Mouse (Mus musculus) layer of hippocampus, adult 18-20 months (tissue): ENCODE results near the gene Gpc1. TPM values are rescaled to one million over a fixed set of nuclear protein-coding genes. Genes with fewer than 3 reads are reported as not detected.

Experiments used
- DNase-seq, 2 experiments: peaks; one replicate each; pipeline ENCODE4 v3.0.0; 2022; ENCODE audit warnings: low spot score in 2 of 2
- long read RNA-seq: library from polyadenylated mRNA; stranded (forward); transcript quantifications from one replicate; pipeline ENCODE4 v2.0.0, GENCODE M21; 2021
- total RNA-seq, 2 experiments: library from RNA; stranded (reverse); gene quantifications; 2 replicates each; pipeline ENCODE4 v1.2.3; 2021

The Gpc1 gene
- total RNA-seq: 100 to 1,000 TPM; 136 to 139 TPM
- long read RNA-seq, full-length matches to known transcripts: 268 of 311 reads
- long read RNA-seq, partial matches to known transcripts: 36 of 311 reads
- long read RNA-seq, other reads (novel, unspliced or antisense): 7 of 311 reads

GRCm38 (mm10) chr1:92831188-92832001, at the start of gene Gpc1:
Gpc1 (plus strand) TSS chr1:92831645.
- DNase-seq: peak; percentile 81 to 94

- DNase-seq: peak in 1 of 2 experiments; percentile 29
Observed at GRCm38 (mm10) chr1:92781862-92782261, 49.6 kb upstream of the Gpc1 start.

GRCm38 (mm10) chr1:92782587-92782986, 48.9 kb upstream of the Gpc1 start:
- no peak for DNase-seq

GRCm38 (mm10) chr1:92787221-92787620, 44.2 kb upstream of the Gpc1 start:
- no peak for DNase-seq

- no peak for DNase-seq
Observed at GRCm38 (mm10) chr1:92788049-92788448, 43.4 kb upstream of the Gpc1 start.

- DNase-seq: no peak
Observed at GRCm38 (mm10) chr1:92790628-92791027, 40.8 kb upstream of the Gpc1 start.

- DNase-seq: no peak
Observed at GRCm38 (mm10) chr1:92791070-92791831, 40.2 kb upstream of the Gpc1 start.

GRCm38 (mm10) chr1:92793781-92794180, 37.7 kb upstream of the Gpc1 start:
- peak in 1 of 2 experiments; percentile 54 for DNase-seq

- DNase-seq: no peak
Observed at GRCm38 (mm10) chr1:92798425-92798824, 33.0 kb upstream of the Gpc1 start.

- DNase-seq: peak in 1 of 2 experiments; percentile 69
Observed at GRCm38 (mm10) chr1:92799653-92800052, 31.8 kb upstream of the Gpc1 start.

GRCm38 (mm10) chr1:92802362-92802761, 29.1 kb upstream of the Gpc1 start:
- no peak for DNase-seq

GRCm38 (mm10) chr1:92803376-92803775, 28.1 kb upstream of the Gpc1 start:
- DNase-seq: no peak

GRCm38 (mm10) chr1:92805181-92805580, 26.3 kb upstream of the Gpc1 start:
- no peak for DNase-seq

GRCm38 (mm10) chr1:92805836-92806235, 25.6 kb upstream of the Gpc1 start:
- no peak for DNase-seq

- DNase-seq: no peak
Observed at GRCm38 (mm10) chr1:92806720-92807119, 24.7 kb upstream of the Gpc1 start.

GRCm38 (mm10) chr1:92809621-92810020, 21.8 kb upstream of the Gpc1 start:
- DNase-seq: no peak

- no peak for DNase-seq
Observed at GRCm38 (mm10) chr1:92814319-92814718, 17.1 kb upstream of the Gpc1 start.

GRCm38 (mm10) chr1:92815100-92815499, 16.3 kb upstream of the Gpc1 start:
- DNase-seq: no peak

GRCm38 (mm10) chr1:92815756-92816294, 15.6 kb upstream of the Gpc1 start:
- no peak for DNase-seq

- DNase-seq: no peak
Observed at GRCm38 (mm10) chr1:92830626-92831187, 738 bp upstream of the Gpc1 start.
